Mouse (Mus musculus): ENCODE measurements at regions not wholly inside any gene's neighbourhood (a gene's known extent, or its start where the extent isn't known, plus 50 kb on each side); places are given as distances from the start of the nearest gene placed in this dataset.

- WGBS = 43% methylated on average over 5 of the region's 5 CpGs
- Histone ChIP-seq H3K27me3 (replicated peaks) (no peaks in the 10 kb centered on the region), H3K9me3 (no peaks in the 10 kb centered on the region), H3K4me3 (replicated peaks) (no peak overlapping the region), H3K4me2 (no peak overlapping the region), H3K27ac (no peak overlapping the region), H3K9ac (no peak overlapping the region), H3K36me3 (no peaks in the 10 kb centered on the region), H3K4me1 (no peaks in the 10 kb centered on the region)
- ATAC-seq (ENCODE audit: insufficient read depth, low FRiP score, low read depth) = no peak
Observed at GRCm38 (mm10) chr15:52483598-52484165, 1401.0 kb upstream of the Gm7489 start.

GRCm38 (mm10) chr15:52484276-52484675, 1400.4 kb upstream of the Gm7489 start:
- Histone ChIP-seq H3K9me3 (no peaks in the 10 kb centered on the region), H3K4me3 (replicated peaks) (no peak overlapping the region), H3K9ac (no peak overlapping the region), H3K27ac (no peak overlapping the region), H3K27me3 (replicated peaks) (no peaks in the 10 kb centered on the region), H3K4me2 (no peak overlapping the region), H3K36me3 (no peaks in the 10 kb centered on the region), H3K4me1 (no peaks in the 10 kb centered on the region)
- no peak for ATAC-seq (ENCODE audit: insufficient read depth, low FRiP score, low read depth)
- 78% methylated on average over 5 of the region's 5 CpGs for WGBS

GRCm38 (mm10) chr15:52505278-52505831, 1379.4 kb upstream of the Gm7489 start:
- no peak overlapping the region for H3K27ac ChIP-seq
- WGBS = 32% methylated on average over 9 of the region's 9 CpGs

GRCm38 (mm10) chr15:52506930-52507329, 1377.8 kb upstream of the Gm7489 start:
- no peak overlapping the region for H3K4me3 ChIP-seq (replicated peaks)
- WGBS = 4% methylated on average over 7 of the region's 7 CpGs
- no peaks in the 10 kb centered on the region for H3K27me3 ChIP-seq (replicated peaks)
- no peak overlapping the region for H3K4me2 ChIP-seq
- no peak overlapping the region for H3K9ac ChIP-seq
- H3K27ac ChIP-seq = no peak overlapping the region
- no peaks in the 10 kb centered on the region for H3K4me1 ChIP-seq
- no peak for ATAC-seq (ENCODE audit: insufficient read depth, low FRiP score, low read depth)
- H3K36me3 ChIP-seq = no peaks in the 10 kb centered on the region
- no peaks in the 10 kb centered on the region for H3K9me3 ChIP-seq

More at GRCm38 (mm10) chr15:52505278-52505831, 1379.4 kb upstream of the Gm7489 start:
- no peaks in the 10 kb centered on the region for H3K27me3 ChIP-seq (replicated peaks)
- no peaks in the 10 kb centered on the region for H3K9me3 ChIP-seq
- H3K4me3 ChIP-seq (replicated peaks) = no peak overlapping the region
- H3K4me1 ChIP-seq = no peaks in the 10 kb centered on the region
- H3K4me2 ChIP-seq = no peak overlapping the region
- ATAC-seq (ENCODE audit: insufficient read depth, low FRiP score, low read depth) = no peak
- no peaks in the 10 kb centered on the region for H3K36me3 ChIP-seq
- H3K9ac ChIP-seq = no peak overlapping the region

- no peaks in the 10 kb centered on the region for H3K9me3 ChIP-seq
- H3K9ac ChIP-seq = no peak overlapping the region
- ATAC-seq (ENCODE audit: insufficient read depth, low FRiP score, low read depth) = no peak
- no peak overlapping the region for H3K4me2 ChIP-seq
- no peaks in the 10 kb centered on the region for H3K4me1 ChIP-seq
- H3K27me3 ChIP-seq (replicated peaks) = no peaks in the 10 kb centered on the region
- no peak overlapping the region for H3K4me3 ChIP-seq (replicated peaks)
- WGBS = 59% methylated on average over 2 of the region's 2 CpGs
- no peak overlapping the region for H3K27ac ChIP-seq
- H3K36me3 ChIP-seq = no peaks in the 10 kb centered on the region
Observed at GRCm38 (mm10) chr15:52508609-52509008, 1376.1 kb upstream of the Gm7489 start.

- no peak overlapping the region for H3K4me2 ChIP-seq
- no peak overlapping the region for H3K27ac ChIP-seq
- 55% methylated on average over 4 of the region's 4 CpGs for WGBS
- no peak for ATAC-seq (ENCODE audit: insufficient read depth, low FRiP score, low read depth)
- no peaks in the 10 kb centered on the region for H3K36me3 ChIP-seq
- H3K27me3 ChIP-seq (replicated peaks) = no peaks in the 10 kb centered on the region
- no peaks in the 10 kb centered on the region for H3K4me1 ChIP-seq
- no peak overlapping the region for H3K4me3 ChIP-seq (replicated peaks)
- no peaks in the 10 kb centered on the region for H3K9me3 ChIP-seq
- H3K9ac ChIP-seq = no peak overlapping the region
Observed at GRCm38 (mm10) chr15:52510137-52510536, 1374.6 kb upstream of the Gm7489 start.

GRCm38 (mm10) chr15:52536594-52536993, 1348.1 kb upstream of the Gm7489 start:
- no peak for ATAC-seq (ENCODE audit: insufficient read depth, low FRiP score, low read depth)
- no peak overlapping the region for H3K9ac ChIP-seq
- no peaks in the 10 kb centered on the region for H3K9me3 ChIP-seq
- no peak overlapping the region for H3K27ac ChIP-seq
- H3K27me3 ChIP-seq (replicated peaks) = no peaks in the 10 kb centered on the region
- 83% methylated on average over 2 of the region's 2 CpGs for WGBS
- no peaks in the 10 kb centered on the region for H3K36me3 ChIP-seq
- no peak overlapping the region for H3K4me2 ChIP-seq
- no peaks in the 10 kb centered on the region for H3K4me1 ChIP-seq
- no peak overlapping the region for H3K4me3 ChIP-seq (replicated peaks)

GRCm38 (mm10) chr15:52558682-52559081, 1326.0 kb upstream of the Gm7489 start:
- no peak overlapping the region for H3K4me3 ChIP-seq (replicated peaks)
- H3K27ac ChIP-seq = no peak overlapping the region
- H3K4me1 ChIP-seq = no peaks in the 10 kb centered on the region
- no peak overlapping the region for H3K9ac ChIP-seq
- ATAC-seq (ENCODE audit: insufficient read depth, low FRiP score, low read depth) = no peak
- no peaks in the 10 kb centered on the region for H3K9me3 ChIP-seq
- no peak overlapping the region for H3K4me2 ChIP-seq
- no peaks in the 10 kb centered on the region for H3K36me3 ChIP-seq
- H3K27me3 ChIP-seq (replicated peaks) = no peaks in the 10 kb centered on the region

- no peaks in the 10 kb centered on the region for H3K27me3 ChIP-seq (replicated peaks)
- no peak overlapping the region for H3K9ac ChIP-seq
- no peak overlapping the region for H3K4me2 ChIP-seq
- no peaks in the 10 kb centered on the region for H3K36me3 ChIP-seq
- no peaks in the 10 kb centered on the region for H3K9me3 ChIP-seq
- no peak overlapping the region for H3K27ac ChIP-seq
- H3K4me1 ChIP-seq = no peaks in the 10 kb centered on the region
- ATAC-seq (ENCODE audit: insufficient read depth, low FRiP score, low read depth) = no peak
- no peak overlapping the region for H3K4me3 ChIP-seq (replicated peaks)
- 74% methylated on average over 1 of the region's 1 CpGs for WGBS
Observed at GRCm38 (mm10) chr15:52564078-52564477, 1320.6 kb upstream of the Gm7489 start.

- no peak overlapping the region for H3K4me3 ChIP-seq (replicated peaks)
- H3K9ac ChIP-seq = no peak overlapping the region
- no peaks in the 10 kb centered on the region for H3K9me3 ChIP-seq
- ATAC-seq (ENCODE audit: insufficient read depth, low FRiP score, low read depth) = no peak
- H3K4me2 ChIP-seq = no peak overlapping the region
- no peaks in the 10 kb centered on the region for H3K4me1 ChIP-seq
- H3K27me3 ChIP-seq (replicated peaks) = no peaks in the 10 kb centered on the region
- H3K36me3 ChIP-seq = no peaks in the 10 kb centered on the region
- no peak overlapping the region for H3K27ac ChIP-seq
- WGBS = 87% methylated on average over 5 of the region's 5 CpGs
Observed at GRCm38 (mm10) chr15:52565449-52565851, 1319.3 kb upstream of the Gm7489 start.

GRCm38 (mm10) chr15:52570256-52570655, 1314.5 kb upstream of the Gm7489 start:
- 97% methylated on average over 1 of the region's 1 CpGs for WGBS
- no peak for ATAC-seq (ENCODE audit: insufficient read depth, low FRiP score, low read depth)
- Histone ChIP-seq H3K4me2 (no peak overlapping the region), H3K27me3 (replicated peaks) (no peaks in the 10 kb centered on the region), H3K27ac (no peak overlapping the region), H3K4me3 (replicated peaks) (no peak overlapping the region), H3K36me3 (no peaks in the 10 kb centered on the region), H3K4me1 (no peaks in the 10 kb centered on the region), H3K9me3 (no peaks in the 10 kb centered on the region), H3K9ac (no peak overlapping the region)

- H3K9me3 ChIP-seq = no peaks in the 10 kb centered on the region
- no peak overlapping the region for H3K27ac ChIP-seq
- H3K9ac ChIP-seq = no peak overlapping the region
- H3K36me3 ChIP-seq = no peaks in the 10 kb centered on the region
- H3K4me3 ChIP-seq (replicated peaks) = no peak overlapping the region
- 81% methylated on average over 2 of the region's 2 CpGs for WGBS
- H3K4me1 ChIP-seq = no peaks in the 10 kb centered on the region
- no peaks in the 10 kb centered on the region for H3K27me3 ChIP-seq (replicated peaks)
- no peak overlapping the region for H3K4me2 ChIP-seq
- no peak for ATAC-seq (ENCODE audit: insufficient read depth, low FRiP score, low read depth)
Observed at GRCm38 (mm10) chr15:52577614-52578013, 1307.1 kb upstream of the Gm7489 start.

- no peak overlapping the region for H3K4me2 ChIP-seq
Observed at GRCm38 (mm10) chr15:52589391-52589790, 1295.3 kb upstream of the Gm7489 start.

More at GRCm38 (mm10) chr15:52589391-52589790, 1295.3 kb upstream of the Gm7489 start:
- H3K27me3 ChIP-seq (replicated peaks) = no peaks in the 10 kb centered on the region
- WGBS = 35% methylated on average over 4 of the region's 4 CpGs
- no peaks in the 10 kb centered on the region for H3K4me1 ChIP-seq
- no peaks in the 10 kb centered on the region for H3K36me3 ChIP-seq
- no peak overlapping the region for H3K4me3 ChIP-seq (replicated peaks)
- no peak overlapping the region for H3K9ac ChIP-seq
- no peak overlapping the region for H3K27ac ChIP-seq
- no peaks in the 10 kb centered on the region for H3K9me3 ChIP-seq
- ATAC-seq (ENCODE audit: insufficient read depth, low FRiP score, low read depth) = no peak
